Mouse (Mus musculus) heart, embryonic 10.5 days (tissue): ENCODE results near the gene Timd4. TPM values are rescaled to one million over a fixed set of nuclear protein-coding genes. Genes with fewer than 3 reads are reported as not detected.

Source experiments
- DNase-seq: peaks from one replicate; pipeline ENCODE4 v3.0.0-alpha.2; 2017; ENCODE audit warnings: low spot score
- H3K27ac ChIP-seq: fragments of 300-500 bp; sonication (generic); 2 replicates; pipeline ENCODE4 v1.5.1; 2016; ENCODE audit warnings: mild to moderate bottlenecking
- H3K27me3 ChIP-seq: fragments of 300-500 bp; sonication (generic); 2 replicates; pipeline ENCODE4 v1.6.1; 2016; ENCODE audit warnings: mild to moderate bottlenecking; ENCODE audit not compliant: poor library complexity, insufficient read depth, severe bottlenecking
- H3K36me3 ChIP-seq: fragments of 300-500 bp; sonication (generic); 2 replicates; pipeline ENCODE4 v1.6.1; 2016; ENCODE audit warnings: mild to moderate bottlenecking, moderate library complexity
- H3K4me1 ChIP-seq: fragments of 300-500 bp; sonication (generic); 2 replicates; pipeline ENCODE4 v1.6.1; 2016; ENCODE audit warnings: mild to moderate bottlenecking
- H3K4me3 ChIP-seq: fragments of 300-500 bp; sonication (generic); 2 replicates; pipeline ENCODE4 v1.5.1; 2016; ENCODE audit warnings: mild to moderate bottlenecking, moderate library complexity
- H3K9me3 ChIP-seq: fragments of 300-500 bp; sonication (generic); 2 replicates; pipeline ENCODE4 v1.6.1; 2016; ENCODE audit warnings: mild to moderate bottlenecking, moderate library complexity
- WGBS: fragments of 180-500 bp; shearing (Covaris S2); methylation state at CpG from one replicate; pipeline ENCODE4 v1.1.7; 2016; 5-methylcytosine and 5-hydroxymethylcytosine counted together
- polyA plus RNA-seq: library from polyadenylated mRNA; unstranded; fragments of >200 nt; fragmentation: Nextera tagmentation; extraction: Ambion mirVana; gene quantifications from 2 replicates; pipeline ENCODE4 v1.2.1, GENCODE M21; 2016

The Timd4 gene
- polyA plus RNA-seq: 0.08 TPM in 1 of 2 replicates, not detected in the other

GRCm38 (mm10) chr11:46810511-46810910, at the start of gene Timd4:
Timd4 (plus strand) TSS chr11:46810800.
- Histone ChIP-seq H3K27ac (no peak within 1 kb of the TSS), H3K9me3 (no peaks in the 10 kb centered on the region), H3K36me3 (no peaks in the 10 kb centered on the region), H3K4me3 (no peak within 1 kb of the TSS), H3K27me3 (no peaks in the 10 kb centered on the region), H3K4me1 (no peaks in the 10 kb centered on the region)
- no peak for DNase-seq
- 81% methylated on average over 5 of the region's 5 CpGs for WGBS

- DNase-seq: no peak
- Histone ChIP-seq H3K27me3 (no peaks in the 10 kb centered on the region), H3K27ac (no peak overlapping the region), H3K9me3 (no peaks in the 10 kb centered on the region), H3K4me3 (no peak overlapping the region), H3K4me1 (no peaks in the 10 kb centered on the region), H3K36me3 (no peaks in the 10 kb centered on the region)
- 70% methylated on average over 3 of the region's 3 CpGs for WGBS
These were observed 33.7 kb upstream of the Timd4 start for GRCm38 (mm10) chr11:46776879-46777278.

GRCm38 (mm10) chr11:46779811-46780210, 30.8 kb upstream of the Timd4 start:
- Histone ChIP-seq H3K36me3 (no peaks in the 10 kb centered on the region), H3K27ac (no peak overlapping the region), H3K4me1 (no peaks in the 10 kb centered on the region), H3K27me3 (no peaks in the 10 kb centered on the region), H3K4me3 (no peak overlapping the region), H3K9me3 (no peaks in the 10 kb centered on the region)
- WGBS: 78% methylated on average over 2 of the region's 2 CpGs
- DNase-seq: no peak

- H3K4me3 ChIP-seq: no peak overlapping the region
- H3K4me1 ChIP-seq: no peaks in the 10 kb centered on the region
- H3K27ac ChIP-seq: no peak overlapping the region
- H3K9me3 ChIP-seq: no peaks in the 10 kb centered on the region
- H3K27me3 ChIP-seq: no peaks in the 10 kb centered on the region
- 87% methylated on average over 2 of the region's 2 CpGs for WGBS
- no peaks in the 10 kb centered on the region for H3K36me3 ChIP-seq
- no peak for DNase-seq
These were observed 6.2 kb upstream of the Timd4 start for GRCm38 (mm10) chr11:46804440-46804839.

GRCm38 (mm10) chr11:46817692-46818091, 7.1 kb downstream of the Timd4 start:
- H3K36me3 ChIP-seq: no peaks in the 10 kb centered on the region
- WGBS: 84% methylated on average over 5 of the region's 5 CpGs
- H3K27me3 ChIP-seq: no peaks in the 10 kb centered on the region
- no peaks in the 10 kb centered on the region for H3K9me3 ChIP-seq
- DNase-seq: no peak
- no peaks in the 10 kb centered on the region for H3K4me1 ChIP-seq
- H3K27ac ChIP-seq: no peak overlapping the region
- H3K4me3 ChIP-seq: no peak overlapping the region

GRCm38 (mm10) chr11:46819930-46820329, 9.3 kb downstream of the Timd4 start:
- 34% methylated on average over 4 of the region's 4 CpGs for WGBS
- H3K36me3 ChIP-seq: no peaks in the 10 kb centered on the region
- no peaks in the 10 kb centered on the region for H3K4me1 ChIP-seq
- no peak for DNase-seq
- no peak overlapping the region for H3K27ac ChIP-seq
- H3K27me3 ChIP-seq: no peaks in the 10 kb centered on the region
- H3K9me3 ChIP-seq: no peaks in the 10 kb centered on the region
- no peak overlapping the region for H3K4me3 ChIP-seq

- H3K9me3 ChIP-seq: no peaks in the 10 kb centered on the region
- no peaks in the 10 kb centered on the region for H3K27me3 ChIP-seq
- H3K27ac ChIP-seq: no peak overlapping the region
- H3K4me1 ChIP-seq: no peaks in the 10 kb centered on the region
- DNase-seq: no peak
- H3K36me3 ChIP-seq: no peaks in the 10 kb centered on the region
- WGBS: 82% methylated on average over 2 of the region's 2 CpGs
- no peak overlapping the region for H3K4me3 ChIP-seq
These were observed 19.7 kb downstream of the Timd4 start for GRCm38 (mm10) chr11:46830348-46830747.

- H3K36me3 ChIP-seq: no peaks in the 10 kb centered on the region
- H3K9me3 ChIP-seq: no peaks in the 10 kb centered on the region
- no peaks in the 10 kb centered on the region for H3K27me3 ChIP-seq
- no peak overlapping the region for H3K4me3 ChIP-seq
- 50% methylated on average over 1 of the region's 1 CpGs for WGBS
- DNase-seq: no peak
- no peaks in the 10 kb centered on the region for H3K4me1 ChIP-seq
- H3K27ac ChIP-seq: no peak overlapping the region
These were observed 24.5 kb downstream of the Timd4 start for GRCm38 (mm10) chr11:46835080-46835479.

GRCm38 (mm10) chr11:46842015-46842726, 31.6 kb downstream of the Timd4 start:
- Histone ChIP-seq H3K4me1 (no peaks in the 10 kb centered on the region), H3K4me3 (no peak overlapping the region), H3K27ac (no peak overlapping the region), H3K9me3 (no peaks in the 10 kb centered on the region), H3K36me3 (no peaks in the 10 kb centered on the region), H3K27me3 (no peaks in the 10 kb centered on the region)
- 60% methylated on average over 2 of the region's 2 CpGs for WGBS
- DNase-seq: no peak

- 53% methylated on average over 1 of the region's 1 CpGs for WGBS
- H3K27ac ChIP-seq: no peak overlapping the region
- H3K36me3 ChIP-seq: no peaks in the 10 kb centered on the region
- no peaks in the 10 kb centered on the region for H3K9me3 ChIP-seq
- no peaks in the 10 kb centered on the region for H3K4me1 ChIP-seq
- no peak for DNase-seq
- H3K27me3 ChIP-seq: no peaks in the 10 kb centered on the region
- H3K4me3 ChIP-seq: no peak overlapping the region
These were observed 36.1 kb downstream of the Timd4 start for GRCm38 (mm10) chr11:46846661-46847060.

GRCm38 (mm10) chr11:46847827-46848220, 37.2 kb downstream of the Timd4 start:
- no peak for DNase-seq
- H3K27ac ChIP-seq: no peak overlapping the region
- H3K27me3 ChIP-seq: no peaks in the 10 kb centered on the region
- H3K9me3 ChIP-seq: no peaks in the 10 kb centered on the region
- no peak overlapping the region for H3K4me3 ChIP-seq
- H3K4me1 ChIP-seq: no peaks in the 10 kb centered on the region
- 49% methylated on average over 3 of the region's 3 CpGs for WGBS
- no peaks in the 10 kb centered on the region for H3K36me3 ChIP-seq

- DNase-seq: no peak
- Histone ChIP-seq H3K4me3 (no peak overlapping the region), H3K4me1 (no peaks in the 10 kb centered on the region), H3K36me3 (no peaks in the 10 kb centered on the region), H3K27ac (no peak overlapping the region), H3K27me3 (no peaks in the 10 kb centered on the region), H3K9me3 (no peaks in the 10 kb centered on the region)
- WGBS: 34% methylated on average over 8 of the region's 8 CpGs
These were observed 37.8 kb downstream of the Timd4 start for GRCm38 (mm10) chr11:46848221-46848971.

- H3K4me1 ChIP-seq: no peaks in the 10 kb centered on the region
- H3K27ac ChIP-seq: no peak overlapping the region
- WGBS: 79% methylated on average over 1 of the region's 1 CpGs
- no peaks in the 10 kb centered on the region for H3K36me3 ChIP-seq
- H3K27me3 ChIP-seq: no peaks in the 10 kb centered on the region
- H3K9me3 ChIP-seq: no peaks in the 10 kb centered on the region
- DNase-seq: no peak
- H3K4me3 ChIP-seq: no peak overlapping the region
These were observed 54.2 kb downstream of the Timd4 start for GRCm38 (mm10) chr11:46864809-46865208.
